Mouse (Mus musculus) kidney, postnatal 25 days (tissue): Measurements from ENCODE around the gene Nfam1.

ENCODE experiments used
- DNase-seq, 2 experiments: peaks; one replicate each; pipeline ENCODE4 v3.0.0; 2021; ENCODE audit warnings: mixed read lengths in 2 of 2

Nfam1 gene

DNA sequence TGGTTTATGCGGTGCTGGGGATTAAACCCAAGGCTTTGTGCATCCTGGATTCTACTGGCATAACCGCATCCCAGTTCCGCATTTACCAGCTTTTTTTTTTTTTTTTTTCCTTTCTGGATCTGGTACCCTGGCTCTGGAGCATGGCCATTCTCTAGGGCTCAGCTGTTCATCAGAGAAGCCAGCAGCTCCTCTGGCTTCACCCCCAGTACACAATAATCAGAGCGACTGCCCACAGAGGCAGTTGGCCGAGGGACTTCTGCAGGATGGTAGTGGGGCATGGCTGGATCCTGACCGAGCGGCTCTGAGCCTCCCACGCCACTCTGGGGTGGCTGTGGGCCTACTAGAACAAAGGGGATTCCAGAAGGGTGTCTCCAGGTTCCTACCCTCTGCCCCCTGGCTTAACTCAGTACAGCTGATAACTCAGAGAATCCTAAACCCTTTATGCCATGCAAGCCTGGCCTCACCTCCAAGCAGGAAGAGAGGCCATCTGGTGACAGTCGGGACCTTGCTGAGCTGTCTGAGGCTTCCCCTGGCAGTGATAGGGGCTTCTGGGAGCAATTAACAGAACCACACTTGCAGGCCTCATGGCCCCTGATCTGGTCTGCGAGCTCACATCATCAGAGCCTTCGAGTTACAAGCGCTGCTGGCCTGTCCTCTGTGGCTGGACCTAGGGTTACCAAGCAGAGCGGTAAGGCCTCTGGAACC lies 40.9 kb downstream of the Nfam1 start:
- no peak for DNase-seq

DNA sequence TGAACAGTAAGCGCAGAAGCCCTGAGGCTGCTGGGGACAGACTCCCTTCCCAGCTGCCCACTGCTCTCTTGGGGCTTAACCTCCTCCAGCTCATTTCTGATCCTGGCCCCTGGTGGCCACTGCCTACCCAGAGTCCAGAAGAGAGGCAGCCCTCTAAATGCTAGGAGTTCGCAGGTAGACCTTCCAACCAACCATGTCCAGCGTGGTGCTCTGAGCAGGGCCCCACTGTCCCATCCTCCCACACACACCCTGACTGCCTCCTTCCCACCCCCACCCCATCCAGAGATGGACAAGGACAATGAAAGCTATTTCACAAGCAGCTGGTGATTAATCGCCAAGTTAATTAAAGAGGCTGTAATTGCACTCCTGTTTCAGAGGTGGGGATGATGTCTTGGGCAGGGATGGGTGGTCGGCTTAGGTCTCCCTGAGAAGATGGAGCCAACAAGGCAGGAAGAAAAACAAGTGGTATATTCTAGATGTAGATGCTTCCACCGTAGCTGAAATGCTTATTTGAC lies 43.9 kb downstream of the Nfam1 start:
- DNase-seq = no peak

DNA sequence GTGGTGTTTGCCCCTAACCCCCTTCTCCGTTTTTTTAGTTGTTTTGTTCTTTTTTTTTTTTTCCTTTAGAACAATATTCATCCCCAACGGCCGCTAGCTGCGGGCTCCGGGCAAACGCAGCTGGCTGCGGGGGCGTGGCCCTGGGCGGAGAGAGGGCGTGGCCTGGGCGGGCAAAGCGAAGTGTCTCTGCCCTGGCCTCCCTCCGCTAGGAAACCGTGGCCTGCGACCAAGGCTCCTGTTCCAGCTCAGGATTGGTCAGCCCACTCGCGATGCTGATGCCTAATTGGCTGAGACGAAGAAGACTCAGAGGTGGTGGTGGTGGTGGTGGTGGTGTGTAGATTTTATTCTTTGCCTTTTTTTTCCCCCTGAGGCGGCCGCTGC lies 45.4 kb downstream of the Nfam1 start, which contains the start of gene Tcf20:
TSS of gene Tcf20 (minus strand) at position 141 of the 381 bp plus-strand sequence.
- peak; percentile 95 to 96 for DNase-seq

DNA sequence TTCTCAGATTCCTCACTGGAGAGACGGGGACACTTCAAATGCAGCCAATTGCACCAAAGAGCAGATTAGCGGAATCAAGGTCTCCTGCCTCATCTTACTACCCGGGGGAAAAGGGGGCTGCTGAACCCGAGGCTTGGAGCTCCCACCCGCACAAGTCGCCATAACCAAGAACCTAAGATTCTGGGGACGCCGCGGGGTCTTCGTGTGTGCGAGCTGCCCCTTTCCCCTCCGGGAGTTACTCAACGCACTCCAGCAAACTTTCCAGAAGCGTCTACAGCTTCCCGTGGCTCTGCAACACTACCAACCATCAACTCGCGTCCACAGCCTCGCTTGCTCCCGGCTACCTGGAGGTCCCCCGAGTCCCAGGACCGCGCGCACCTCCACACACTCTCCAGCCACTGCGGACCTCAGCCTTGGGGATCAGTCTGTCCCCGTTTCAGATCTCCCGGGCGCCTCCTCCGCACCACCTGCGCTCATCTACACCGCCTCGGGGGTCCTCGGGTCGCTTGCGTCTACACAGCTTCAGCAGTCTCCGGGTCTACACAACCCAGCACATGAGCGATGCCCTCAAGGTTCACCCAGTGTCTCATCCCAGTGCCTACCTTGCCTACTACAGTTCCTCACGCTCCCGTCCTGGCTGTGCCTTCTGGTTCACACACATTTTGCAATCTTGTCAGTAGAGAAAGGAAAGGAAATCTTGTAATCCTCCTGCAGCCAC lies 45.9 kb downstream of the Nfam1 start:
- DNase-seq = no peak

DNA sequence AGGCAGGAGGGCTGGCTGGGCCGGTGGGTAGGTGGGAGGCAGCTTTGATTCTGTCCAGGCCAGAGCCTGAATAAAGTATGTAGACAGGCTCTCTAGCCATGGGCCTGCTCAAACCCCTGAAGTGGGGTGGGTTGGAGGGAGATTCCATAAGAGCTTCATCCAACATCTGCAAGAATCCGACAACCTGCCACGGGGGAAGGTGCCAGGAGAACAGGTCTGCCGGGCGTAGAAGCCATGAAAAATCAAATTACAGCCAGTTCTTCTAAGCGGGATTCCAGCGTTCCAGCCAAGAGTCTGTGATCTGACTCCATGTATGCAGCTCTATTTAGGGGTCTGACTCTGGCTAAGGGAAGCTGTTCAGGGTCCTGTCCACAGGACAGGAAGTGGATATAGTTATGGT lies 48.5 kb downstream of the Nfam1 start:
- DNase-seq = no peak

DNA sequence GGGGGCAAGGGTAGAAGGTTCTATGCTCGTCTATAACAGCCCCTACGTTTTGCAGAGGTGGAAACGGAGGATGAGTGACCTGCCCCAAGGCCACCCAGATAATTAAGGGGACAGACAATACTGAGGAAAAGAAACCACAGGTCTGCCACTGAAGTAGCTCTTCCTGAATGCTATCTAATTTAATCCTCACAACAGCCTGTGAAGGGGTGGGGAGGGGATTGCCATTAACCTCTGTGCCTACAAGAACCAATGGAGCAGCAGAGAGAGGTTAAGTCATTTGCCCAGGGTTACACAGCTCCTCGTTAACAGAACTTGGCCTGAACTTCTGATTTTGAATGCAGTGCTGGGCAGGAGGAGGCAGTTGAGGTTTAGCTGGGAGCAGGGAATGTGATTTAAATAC lies 49.0 kb downstream of the Nfam1 start:
- DNase-seq = no peak

DNA sequence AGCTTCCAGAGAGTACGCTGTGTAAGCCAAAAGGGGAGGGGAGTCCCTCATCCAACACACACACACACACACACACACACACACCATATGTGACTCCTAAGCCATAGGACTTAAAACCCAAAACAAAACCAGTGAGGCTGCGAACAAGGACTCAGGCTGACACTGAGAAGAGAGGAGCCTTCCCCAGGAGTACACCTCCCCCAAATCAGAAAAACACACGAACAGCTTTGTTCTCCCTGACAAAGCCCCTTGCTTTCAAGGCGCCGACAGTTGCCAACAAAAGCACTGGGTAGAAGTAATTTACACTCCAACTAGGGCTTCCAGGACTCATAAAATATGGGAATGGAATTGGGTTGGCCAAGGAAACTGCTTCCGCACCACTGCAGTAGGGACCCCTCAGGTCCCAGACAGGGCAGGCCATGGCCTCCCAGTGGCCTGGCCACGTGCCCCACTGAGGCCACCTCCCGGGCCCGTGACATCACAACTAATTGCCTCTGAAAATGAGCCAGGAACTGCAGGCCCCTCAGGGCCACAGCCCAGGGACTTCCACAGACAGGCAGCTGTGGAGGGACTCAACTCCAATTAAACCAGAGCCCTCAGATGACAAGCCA lies 49.6 kb downstream of the Nfam1 start:
- DNase-seq = peak; percentile 38 to 63

DNA sequence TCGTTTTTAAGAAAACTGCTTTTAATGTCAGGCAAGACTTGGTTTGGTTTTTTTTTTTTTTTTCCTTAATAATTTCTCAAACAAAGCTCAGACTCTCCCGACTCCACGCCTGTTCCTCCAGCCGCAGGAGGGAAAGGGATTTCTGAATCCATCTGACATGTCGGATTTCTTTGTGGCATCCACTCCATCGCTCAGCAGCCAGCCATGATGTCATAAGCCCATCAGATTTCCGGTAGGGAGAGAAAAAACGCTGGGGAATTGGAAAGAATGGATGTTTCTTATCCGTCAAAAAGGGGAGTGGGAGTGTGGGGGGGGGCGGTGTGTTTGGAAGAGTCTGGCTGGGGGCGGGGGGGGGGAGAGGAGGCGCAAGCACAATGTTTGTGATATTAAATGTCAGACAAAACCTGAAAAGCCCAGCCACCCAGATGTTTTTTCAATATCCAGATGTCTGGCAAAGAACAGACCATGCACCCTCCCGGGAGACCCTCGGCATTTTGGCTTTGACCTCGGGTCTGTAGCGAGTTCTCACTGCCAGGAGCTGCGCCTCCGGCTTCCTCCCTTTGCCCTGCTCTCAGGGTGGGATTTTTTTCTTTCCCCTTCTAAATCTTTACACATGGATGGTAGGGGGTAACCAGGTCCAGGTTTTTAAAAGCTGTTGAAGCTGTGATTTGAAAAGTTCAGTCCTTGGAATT lies 50.2 kb downstream of the Nfam1 start:
- DNase-seq = no peak

DNA sequence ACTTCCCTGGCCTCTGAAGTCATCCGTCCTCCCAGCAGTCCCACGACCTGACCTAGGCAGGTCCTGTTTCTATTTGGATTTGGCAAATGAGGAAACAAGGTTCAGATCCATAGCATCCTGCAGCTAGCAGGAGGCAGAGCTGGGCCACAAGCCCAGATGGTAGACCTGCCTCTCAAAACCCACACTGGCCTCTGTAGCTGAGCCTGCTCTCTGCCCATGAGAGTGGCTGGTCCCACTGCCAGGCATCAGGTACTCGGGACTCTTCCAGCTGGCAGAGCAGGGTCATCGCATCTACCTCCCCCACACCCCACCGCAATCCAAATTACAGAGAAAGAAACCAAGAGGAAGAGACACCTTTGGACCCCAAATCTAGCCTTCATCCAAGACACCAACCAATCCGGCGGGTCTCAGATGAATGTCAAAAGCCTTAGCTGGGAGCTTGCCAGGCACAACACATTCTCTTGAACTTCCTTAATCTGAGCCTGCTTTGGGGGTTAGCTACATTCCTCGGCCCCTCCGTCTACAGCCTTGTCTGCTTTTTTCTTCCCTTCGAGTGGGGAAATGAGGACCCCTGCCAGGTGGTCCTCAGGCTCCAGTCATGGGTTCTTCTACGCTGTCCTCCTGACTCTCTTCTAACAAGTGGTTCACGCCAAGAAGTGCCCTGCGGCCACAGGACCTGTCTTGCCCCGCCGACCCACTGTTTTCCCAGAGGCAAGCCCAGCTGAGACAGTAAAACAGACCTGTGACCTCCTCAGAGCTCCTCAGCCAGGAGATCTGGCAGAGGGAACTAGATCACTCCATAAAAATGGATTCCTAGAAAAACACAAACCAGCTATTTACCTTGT lies 51.2 kb downstream of the Nfam1 start:
- DNase-seq = no peak

DNA sequence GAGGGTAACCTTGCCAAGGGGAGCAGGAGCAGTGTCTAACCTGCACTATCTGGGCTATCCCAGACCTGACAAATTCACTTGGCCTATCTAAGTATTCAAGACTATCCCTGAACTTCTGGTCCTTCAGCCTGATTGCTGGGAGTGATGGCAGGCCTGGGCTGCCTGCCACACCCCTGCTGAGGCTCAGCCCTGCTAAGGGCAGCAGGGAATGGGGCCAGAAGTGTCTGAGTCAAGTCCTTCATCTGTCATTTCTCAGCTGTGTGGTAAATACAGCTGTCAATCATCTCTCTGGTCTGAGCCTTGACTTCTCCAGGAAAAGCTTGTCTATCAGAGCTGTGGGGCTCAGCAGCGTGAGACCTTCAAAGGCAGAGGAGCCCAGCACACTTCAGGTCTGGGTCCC lies 53.6 kb downstream of the Nfam1 start:
- no peak for DNase-seq

DNA sequence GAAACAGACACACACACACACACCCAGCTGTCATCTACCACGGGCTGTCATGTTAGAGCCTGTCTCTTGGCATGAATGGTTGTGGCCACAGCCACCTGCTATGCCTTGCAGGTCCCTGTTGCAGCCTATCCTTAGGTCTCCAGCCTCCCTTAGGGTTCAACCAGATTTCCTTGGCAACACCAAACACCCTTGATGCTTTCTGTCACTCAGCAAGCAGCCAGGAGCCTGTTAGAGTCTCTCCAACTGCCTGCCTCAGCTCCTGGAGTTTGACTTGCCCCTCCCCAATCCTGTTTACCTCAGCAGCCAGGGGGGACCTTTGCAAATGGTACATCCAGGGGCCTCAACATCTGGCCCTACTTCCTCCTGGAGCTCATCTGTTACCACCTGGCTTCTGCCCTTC lies 58.6 kb downstream of the Nfam1 start:
- DNase-seq = no peak

DNA sequence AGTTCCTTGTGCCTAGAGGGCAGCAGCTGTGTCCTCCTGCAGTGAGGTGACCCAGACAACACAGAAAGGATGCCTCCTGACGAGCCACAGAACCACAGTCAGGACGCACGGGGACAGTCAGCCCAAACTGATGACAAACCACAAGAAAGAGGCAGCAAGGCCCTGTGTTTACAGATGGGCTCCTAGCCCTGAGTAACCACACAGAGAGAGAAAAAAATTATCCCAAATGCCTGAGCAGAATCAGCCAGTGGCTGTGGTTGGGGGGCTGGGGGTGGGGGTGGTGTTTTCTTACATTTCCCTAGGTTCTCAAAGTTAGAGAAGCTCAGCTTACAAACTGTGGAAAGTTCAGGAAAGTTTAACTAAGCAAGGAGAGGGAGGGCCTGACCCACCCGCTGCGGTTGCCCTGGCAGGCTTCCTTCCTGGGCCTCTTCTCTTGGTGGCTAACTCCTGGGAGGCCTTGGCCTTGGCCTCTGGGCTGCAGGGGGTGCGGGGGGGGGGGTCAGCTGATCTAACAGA lies 63.8 kb downstream of the Nfam1 start:
- no peak for DNase-seq

DNA sequence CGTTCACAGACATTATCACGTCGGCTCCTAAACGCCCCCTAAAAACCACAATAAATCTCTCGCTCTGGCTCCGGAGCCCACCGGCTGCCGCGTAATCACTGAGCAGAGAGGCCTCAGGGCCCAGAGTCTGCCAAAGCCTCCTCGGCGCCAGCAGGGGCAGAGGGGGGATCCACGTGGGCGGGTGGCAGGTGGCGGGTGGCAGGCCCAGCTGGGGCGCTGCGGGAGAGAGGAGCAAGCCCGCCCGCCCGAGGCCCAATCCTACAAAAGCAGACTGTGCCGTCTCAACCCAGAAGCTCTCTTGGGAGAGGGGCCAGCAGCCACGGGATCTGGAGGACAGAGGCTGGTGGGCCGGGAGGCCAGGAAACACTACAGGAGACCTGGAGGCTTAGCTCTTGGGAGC lies 64.7 kb downstream of the Nfam1 start:
- no peak for DNase-seq

DNA sequence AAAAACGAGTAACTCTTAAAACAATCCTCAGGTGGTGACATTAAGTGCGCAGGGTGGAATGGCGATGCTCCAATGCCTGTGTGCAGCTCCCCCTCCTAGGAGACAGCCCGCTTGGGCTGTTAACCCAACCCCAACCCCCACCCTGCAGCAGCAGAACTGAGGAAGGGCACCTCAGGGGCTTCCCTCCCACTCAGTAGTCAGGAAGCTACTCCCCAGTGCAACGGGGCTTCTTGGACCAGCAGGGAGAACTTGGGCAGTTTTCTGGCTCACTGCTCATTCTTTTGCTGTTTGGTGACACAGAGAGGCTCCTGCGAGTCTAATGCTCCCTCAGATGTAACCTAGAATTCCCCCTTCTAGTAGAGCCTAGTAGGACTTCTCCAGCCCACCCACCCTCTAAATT lies 65.2 kb downstream of the Nfam1 start:
- DNase-seq = no peak

DNA sequence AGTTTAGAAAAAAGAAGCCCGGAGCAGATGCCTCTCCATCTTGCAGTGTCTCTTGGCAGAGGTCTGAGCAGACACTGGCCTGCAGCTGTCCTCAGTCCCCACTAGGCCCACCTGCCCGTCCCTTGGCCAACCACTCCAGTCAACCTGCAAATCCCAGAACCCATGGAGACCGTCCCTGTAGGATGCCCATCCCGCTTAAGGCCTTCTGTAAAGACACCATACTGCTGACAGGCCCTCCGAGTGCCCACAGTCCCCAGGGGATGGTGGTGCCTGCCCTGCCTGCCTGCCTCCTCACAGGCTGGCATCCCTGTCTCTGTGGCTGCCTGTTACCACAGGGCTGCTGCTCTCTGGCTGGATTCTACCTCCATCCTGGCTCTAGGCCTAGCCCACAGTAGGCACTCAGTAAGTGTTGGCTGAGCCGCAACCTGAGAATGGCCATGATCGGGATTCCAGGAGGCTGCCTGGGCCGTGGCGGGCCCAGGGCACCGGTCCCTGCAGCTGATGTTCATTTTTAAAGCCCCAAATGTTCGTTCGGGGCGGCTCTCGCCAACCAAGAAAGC lies 68.8 kb downstream of the Nfam1 start:
- no peak for DNase-seq

DNA sequence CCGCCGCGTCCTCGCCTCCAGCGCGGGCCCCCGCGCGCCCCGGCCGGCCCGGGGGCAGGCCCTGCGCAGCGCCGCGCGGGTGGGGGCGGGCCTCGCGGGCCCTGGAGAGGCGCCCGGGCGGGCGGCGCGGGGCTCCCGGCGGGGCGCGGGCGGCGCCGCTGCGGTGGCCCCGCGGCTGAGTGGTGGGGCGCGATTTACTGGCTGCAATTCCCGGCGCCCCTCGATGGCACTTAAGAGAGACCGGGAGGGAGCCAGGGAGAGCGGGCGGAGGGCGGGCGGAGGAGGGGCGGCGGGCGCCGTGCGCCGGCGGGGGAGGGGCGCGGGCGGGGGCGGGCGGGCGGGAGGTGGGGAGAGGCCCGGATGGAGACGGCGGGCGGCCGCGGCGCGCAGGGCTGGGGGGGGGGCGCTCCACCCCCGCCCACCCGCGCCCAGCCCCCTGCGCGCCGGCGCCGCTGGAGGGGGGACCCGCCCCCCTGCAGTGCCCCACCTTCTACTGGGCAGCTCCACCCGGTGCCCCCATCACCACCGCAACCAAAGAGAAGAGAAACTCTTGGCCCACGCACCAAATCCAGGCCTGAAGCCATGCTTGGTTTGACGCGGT lies 69.5 kb downstream of the Nfam1 start:
- no peak for DNase-seq

DNA sequence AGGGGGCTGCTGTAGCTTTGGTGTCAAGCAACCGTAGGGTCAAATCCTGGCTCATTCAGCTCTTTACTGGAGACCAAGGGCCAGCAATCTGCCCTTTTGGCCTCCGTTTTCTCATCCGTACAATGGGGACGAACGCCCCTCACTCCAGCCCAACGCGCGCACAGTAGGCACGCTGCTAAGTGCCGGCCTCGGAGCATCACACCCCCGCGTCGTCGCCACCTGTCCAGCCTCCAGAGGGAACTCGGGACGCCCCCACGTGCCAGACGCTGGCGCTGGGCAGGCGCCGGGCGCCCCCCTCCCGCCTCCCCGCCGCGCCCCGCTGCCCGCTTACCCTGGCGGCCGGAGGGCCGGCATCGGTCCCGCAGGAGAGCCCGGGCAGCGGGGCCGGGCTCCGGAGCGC lies 70.0 kb downstream of the Nfam1 start:
- DNase-seq = no peak

DNA sequence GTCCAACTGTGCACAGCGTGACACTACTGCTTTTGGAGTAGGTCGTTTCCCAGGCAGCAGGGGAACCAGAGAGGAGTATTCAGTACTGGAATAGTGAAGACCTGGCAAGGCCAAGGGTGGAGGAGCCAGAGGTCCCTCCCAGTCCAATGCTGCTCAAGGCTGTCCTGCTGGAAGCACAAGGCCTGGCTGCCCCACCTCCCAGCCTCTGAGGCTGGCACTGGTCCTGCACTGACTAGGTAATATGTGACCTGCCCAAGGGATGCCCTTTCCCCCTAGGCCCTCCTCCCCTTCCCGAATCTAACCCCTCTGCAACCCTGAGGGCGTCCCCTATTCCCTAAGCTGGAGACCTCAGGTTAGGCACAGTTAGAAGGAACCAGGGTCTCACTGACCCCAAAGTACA lies 70.6 kb downstream of the Nfam1 start:
- DNase-seq = peak; percentile 45 to 74

DNA sequence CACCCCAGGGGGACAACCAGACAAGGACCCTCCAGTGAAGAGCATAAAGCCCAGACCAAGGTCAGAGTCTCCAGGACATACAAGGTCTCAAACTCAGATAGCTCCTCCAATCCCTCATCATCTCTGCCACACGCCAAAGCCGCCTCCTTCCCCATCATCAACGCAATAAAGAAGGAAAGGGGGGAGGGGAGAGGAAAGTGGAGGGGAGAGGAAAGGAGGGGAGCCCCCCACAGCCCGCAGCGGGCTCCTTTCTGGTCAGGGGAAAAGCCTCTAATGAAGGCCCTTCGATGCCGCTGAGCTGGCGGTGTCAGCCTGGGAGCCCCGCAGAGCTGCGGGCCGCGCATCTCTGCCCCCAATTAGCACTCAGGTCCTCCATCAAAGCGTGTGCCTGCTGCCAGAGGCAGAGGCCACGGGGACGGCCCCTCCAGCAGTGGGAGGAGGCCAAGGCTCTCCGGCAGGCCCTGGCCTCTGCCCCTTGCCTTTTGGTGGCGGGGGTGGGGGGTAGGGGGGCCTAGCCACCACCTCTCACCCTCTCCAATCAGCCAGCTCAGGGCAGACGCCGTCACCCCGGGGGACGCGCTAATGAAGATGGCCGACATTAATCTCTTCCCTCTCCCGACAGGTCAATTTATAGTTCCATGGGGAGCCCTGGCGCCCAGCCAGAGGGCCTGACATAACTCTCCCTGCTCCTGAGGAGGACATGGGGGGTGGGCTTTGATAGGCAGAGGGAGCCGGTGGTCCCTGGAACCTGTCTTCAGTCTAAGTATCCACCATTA lies 72.1 kb downstream of the Nfam1 start:
- no peak for DNase-seq

DNA sequence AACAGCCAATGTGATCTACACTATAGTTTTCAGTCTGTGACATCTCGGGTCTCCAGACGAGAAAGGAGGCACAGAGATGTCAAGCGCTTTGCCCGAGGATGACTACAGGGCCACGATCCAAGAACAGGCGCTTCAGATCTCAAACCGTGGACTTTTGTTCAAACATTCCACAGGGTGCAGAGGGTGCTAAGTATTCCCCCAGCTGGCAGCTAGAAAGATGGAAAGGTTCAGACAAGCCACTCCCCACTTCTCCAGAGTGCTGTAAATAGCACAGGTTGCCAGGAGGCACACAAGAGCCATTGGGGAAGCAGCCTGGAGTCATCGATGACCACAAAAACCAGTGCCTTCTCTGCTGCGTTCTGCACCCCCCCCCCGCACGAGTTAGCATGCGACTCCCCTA lies 74.0 kb downstream of the Nfam1 start:
- DNase-seq = no peak
